Mouse (Mus musculus): ENCODE results near the gene Dst.

DNA sequence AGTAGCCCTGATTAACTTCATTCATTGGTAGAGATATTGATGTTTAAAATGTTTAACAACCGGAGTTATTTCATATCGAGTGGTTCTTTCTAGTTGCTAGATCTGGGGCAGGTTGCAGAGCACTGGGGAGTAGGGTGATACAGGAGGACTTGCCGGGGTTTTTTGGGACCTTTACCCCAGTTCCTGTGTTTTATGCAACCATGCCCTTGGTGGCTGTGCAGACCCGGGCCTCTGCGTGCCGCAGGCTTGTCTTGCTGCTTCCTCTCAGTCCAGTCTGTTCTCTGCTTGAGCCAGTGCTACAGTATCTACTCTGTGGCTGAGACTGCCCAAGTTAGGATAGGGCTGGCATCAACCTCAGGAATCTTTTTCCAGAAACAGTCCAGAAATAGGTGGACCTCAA, 37.7 kb downstream of the Dst start:
- no peak for TF ChIP-seq POLR2A (IDR thresholded peaks at IDR 0.05; ENCODE audit: low read depth, low read length)
- TF ChIP-seq CTCF (conservative IDR thresholded peaks at IDR 0.05 in 1 of 2, IDR thresholded peaks at IDR 0.05 in 1 of 2; ENCODE audit: low read depth in 2 of 2, low read length in 2 of 2): no peak
- TF ChIP-seq E2F4 (IDR thresholded peaks at IDR 0.05; ENCODE audit: insufficient replicate concordance, low read depth, low read length): no peak
